Mouse (Mus musculus) layer of hippocampus, adult 8-10 months (tissue): ENCODE measurements around the gene Tmem106b. TPM values are rescaled to one million over a fixed set of nuclear protein-coding genes. Genes with fewer than 3 reads are reported as not detected.

Source experiments
- total RNA-seq, 4 experiments: library from RNA; stranded (reverse); gene quantifications; 2 replicates each; pipeline ENCODE4 v1.2.4; 2022

The Tmem106b gene
- total RNA-seq, 4 experiments from 2014 or later, result 172 to 217 (median 190) TPM

Other genes with a start within 250 kb of the Tmem106b start
- gene Vwde, start 155.2 kb downstream of the Tmem106b start, total RNA-seq, result not detected